Mouse (Mus musculus): ENCODE measurements around the gene Vmn1r212.
"Not testable (repeated sequence)": the region's sequence is repeated elsewhere in the genome, so short reads cannot be mapped to it uniquely, and the experiment has no call there.

Vmn1r212 gene

GRCm38 (mm10) chr13:22884105-22884504 lies at the start of gene Vmn1r212:
Gene Vmn1r212 (minus strand): TSS chr13:22884205.
- no peak for DNase-seq

DNA sequence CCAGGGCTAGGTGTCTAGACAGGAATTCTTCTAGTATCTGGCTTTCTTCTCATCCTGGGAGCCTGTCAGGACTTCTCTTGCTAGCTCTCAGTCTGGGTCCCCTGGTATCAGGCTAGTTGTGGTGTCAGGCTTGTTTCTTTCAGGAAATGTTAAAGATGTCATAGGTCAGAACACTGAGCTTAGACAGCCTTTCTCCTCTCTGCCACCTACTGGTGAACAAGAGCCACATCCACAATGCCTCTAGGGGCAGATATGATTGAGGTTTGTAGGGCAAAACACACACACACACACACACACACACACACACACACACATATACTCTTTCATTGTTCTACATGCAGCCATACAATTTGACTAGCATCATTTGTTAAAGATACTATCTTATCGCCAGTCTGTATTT lies 4.7 kb downstream of the Vmn1r212 start:
- no peak for DNase-seq

GRCm38 (mm10) chr13:22857461-22857860 lies 26.5 kb downstream of the Vmn1r212 start, which contains the start of gene Vmn1r211:
Gene Vmn1r211 (minus strand): TSS chr13:22857561.
- no peak for DNase-seq

DNA sequence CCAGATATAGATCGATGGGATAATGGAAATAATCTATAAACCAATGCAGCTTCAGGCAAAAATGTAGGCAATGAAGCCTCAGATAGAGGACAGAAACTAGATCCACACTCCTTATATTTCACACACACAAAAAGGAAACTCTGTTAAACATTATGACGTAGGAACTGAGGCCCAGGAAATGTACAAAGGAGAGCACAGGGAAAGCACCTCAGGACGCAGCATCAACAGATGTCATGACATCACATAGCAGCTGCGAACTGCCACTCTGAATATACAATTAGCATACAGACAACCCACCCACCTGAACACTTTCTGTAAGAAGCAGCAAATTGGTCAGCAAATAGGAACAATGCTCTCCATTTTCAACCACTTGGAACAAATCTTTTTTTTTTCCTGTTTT lies 29.2 kb downstream of the Vmn1r212 start:
- no peak for DNase-seq

- DNase-seq: no peak
These were observed 37.2 kb downstream of the Vmn1r212 start for GRCm38 (mm10) chr13:22846798-22847197.

DNA sequence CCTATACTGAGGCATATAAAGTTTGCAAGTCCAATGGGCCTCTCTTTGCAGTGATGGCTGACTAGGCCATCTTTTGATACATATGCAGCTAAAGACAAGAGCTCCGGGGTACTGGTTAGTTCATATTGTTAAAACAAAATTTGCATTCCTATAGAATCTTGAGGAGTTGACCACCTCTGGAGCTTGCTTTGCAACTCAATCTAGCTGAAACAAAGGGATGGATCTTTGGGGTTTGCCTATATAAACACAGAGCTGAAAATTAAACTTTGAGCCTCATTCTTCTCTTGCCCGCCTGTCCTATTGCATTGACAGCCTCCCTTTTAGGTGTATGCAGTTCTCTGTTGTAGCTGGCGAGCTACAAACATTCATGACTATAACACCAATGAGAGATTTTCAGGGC lies 39.7 kb downstream of the Vmn1r212 start:
- not testable (repeated sequence) for DNase-seq
